Mouse (Mus musculus): ENCODE results near the gene Tnr. TPM values are rescaled to one million over a fixed set of nuclear protein-coding genes. Genes with fewer than 3 reads are reported as not detected.

Tnr gene
- total RNA-seq, 2 experiments from 2014 or later: 138 to 146 TPM

GRCm38 (mm10) chr1:159741237-159742002, 217.9 kb downstream of the Tnr start:
- intact Hi-C loops (cut with DNase I): no loop called here
- no peak overlapping the region for H3K27ac ChIP-seq
- no peak for TF ChIP-seq CTCF (IDR thresholded peaks at IDR 0.05)
- DNase-seq (ENCODE audit: extremely low spot score in 1 of 2, low spot score in 2 of 2): no peak
- no peak overlapping the region for H3K4me3 ChIP-seq

DNA sequence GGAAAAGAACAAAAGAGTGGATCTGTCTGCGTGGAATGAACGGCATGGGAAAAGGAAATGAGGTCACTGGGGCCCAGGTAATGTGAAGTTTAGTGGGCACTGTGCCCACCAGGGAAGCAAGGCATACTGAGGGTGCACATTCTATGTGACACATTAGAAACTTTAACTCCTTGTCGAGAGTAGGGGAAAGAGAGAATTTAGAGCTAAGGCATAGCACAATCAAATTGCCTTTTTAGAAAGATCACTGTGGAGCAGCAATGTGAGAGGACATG, 218.4 kb downstream of the Tnr start:
- DNase-seq (ENCODE audit: extremely low spot score in 1 of 2, low spot score in 2 of 2): no peak
- no peak overlapping the region for H3K4me3 ChIP-seq
- TF ChIP-seq CTCF (IDR thresholded peaks at IDR 0.05): no peak
- no peak overlapping the region for H3K27ac ChIP-seq
- intact Hi-C loops (cut with DNase I): no loop called here

GRCm38 (mm10) chr1:159743744-159744253, 220.2 kb downstream of the Tnr start:
- no peak for DNase-seq (ENCODE audit: extremely low spot score in 1 of 2, low spot score in 2 of 2)
- Histone ChIP-seq H3K4me3 (no peak overlapping the region), H3K27ac (no peak overlapping the region)
- no peak for TF ChIP-seq CTCF (IDR thresholded peaks at IDR 0.05)
- intact Hi-C loops (cut with DNase I): no loop called here

GRCm38 (mm10) chr1:159745311-159745710, 221.7 kb downstream of the Tnr start:
- Histone ChIP-seq H3K4me3 (no peak overlapping the region), H3K27ac (no peak overlapping the region)
- DNase-seq (ENCODE audit: extremely low spot score in 1 of 2, low spot score in 2 of 2): no peak
- no peak for TF ChIP-seq CTCF (IDR thresholded peaks at IDR 0.05)
- intact Hi-C loops (cut with DNase I): no loop called here

GRCm38 (mm10) chr1:159747969-159748368, 224.4 kb downstream of the Tnr start:
- no peak for DNase-seq (ENCODE audit: extremely low spot score in 1 of 2, low spot score in 2 of 2)
- no peak for TF ChIP-seq CTCF (IDR thresholded peaks at IDR 0.05)
- H3K4me3 ChIP-seq: no peak overlapping the region
- no peak overlapping the region for H3K27ac ChIP-seq
- intact Hi-C loops (cut with DNase I): no loop called here

DNA sequence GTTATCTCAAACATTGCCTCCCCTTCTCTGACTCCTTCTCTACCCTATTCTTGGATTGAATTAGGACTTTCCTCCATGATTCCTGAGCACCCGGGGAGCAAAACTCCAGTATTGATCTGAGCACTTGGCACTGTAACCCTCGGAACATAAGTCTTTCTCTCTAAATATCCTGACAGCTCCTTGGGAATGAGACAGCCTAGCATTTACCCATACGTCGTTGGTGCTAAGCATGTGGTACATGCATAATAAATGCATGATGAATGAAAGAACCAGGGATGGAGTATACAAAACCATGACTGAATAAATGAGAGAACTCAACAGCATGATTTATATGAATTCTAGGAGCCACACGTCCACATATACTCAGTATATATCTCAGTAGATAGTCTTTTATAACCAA, 226.8 kb downstream of the Tnr start:
- Histone ChIP-seq H3K4me3 (no peak overlapping the region), H3K27ac (no peak overlapping the region)
- DNase-seq (ENCODE audit: extremely low spot score in 1 of 2, low spot score in 2 of 2): no peak
- TF ChIP-seq CTCF (IDR thresholded peaks at IDR 0.05): no peak
- intact Hi-C loops (cut with DNase I): no loop called here

- intact Hi-C loops (cut with DNase I): no loop called here
- no peak for TF ChIP-seq CTCF (IDR thresholded peaks at IDR 0.05)
- no peak overlapping the region for H3K4me3 ChIP-seq
- DNase-seq (ENCODE audit: extremely low spot score in 1 of 2, low spot score in 2 of 2): no peak
- no peak overlapping the region for H3K27ac ChIP-seq
These were observed 227.3 kb downstream of the Tnr start for GRCm38 (mm10) chr1:159750876-159751275.

GRCm38 (mm10) chr1:159760970-159761369, 237.4 kb downstream of the Tnr start:
- no peak for DNase-seq (ENCODE audit: extremely low spot score in 1 of 2, low spot score in 2 of 2)
- no peak for TF ChIP-seq CTCF (IDR thresholded peaks at IDR 0.05)
- no peak overlapping the region for H3K27ac ChIP-seq

GRCm38 (mm10) chr1:159763901-159764300, 240.3 kb downstream of the Tnr start:
- Histone ChIP-seq H3K4me3 (no peak overlapping the region), H3K27ac (no peak overlapping the region)
- intact Hi-C loops (cut with DNase I): no loop called here
- DNase-seq (ENCODE audit: extremely low spot score in 1 of 2, low spot score in 2 of 2): no peak
- no peak for TF ChIP-seq CTCF (IDR thresholded peaks at IDR 0.05)

More at GRCm38 (mm10) chr1:159760970-159761369, 237.4 kb downstream of the Tnr start:
- no peak overlapping the region for H3K4me3 ChIP-seq
- intact Hi-C loops (cut with DNase I): no loop called here

GRCm38 (mm10) chr1:159764897-159765296, 241.3 kb downstream of the Tnr start:
- intact Hi-C loops (cut with DNase I): no loop called here

DNA sequence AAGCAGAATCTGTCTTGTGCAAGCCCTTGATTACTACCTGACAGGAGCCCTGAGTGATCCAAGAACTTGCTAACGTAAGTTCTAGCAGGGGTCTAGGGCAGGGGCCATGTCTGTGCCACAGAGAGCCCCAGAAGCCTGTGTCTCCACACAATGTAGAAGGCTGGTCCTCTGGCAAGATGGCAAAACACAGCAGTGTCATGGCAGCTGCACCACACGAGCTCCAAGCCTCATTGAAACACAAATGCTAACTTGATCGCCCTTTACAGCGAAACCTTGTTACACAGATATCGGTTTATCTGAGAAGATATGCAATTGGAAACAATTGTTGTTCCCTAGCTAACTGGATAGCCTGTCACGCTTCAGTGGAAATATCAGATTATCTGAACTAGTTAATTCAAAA, 246.4 kb downstream of the Tnr start:
- DNase-seq (ENCODE audit: extremely low spot score in 1 of 2, low spot score in 2 of 2): no peak
- no peak for TF ChIP-seq CTCF (IDR thresholded peaks at IDR 0.05)
- Histone ChIP-seq H3K4me3 (no peak overlapping the region), H3K27ac (no peak overlapping the region)
- intact Hi-C loops (cut with DNase I): loop anchor here (5.0 kb wide), 3 partner anchors 53 to 117 kb away; no protein-coding TSS in a partner anchor

More at GRCm38 (mm10) chr1:159764897-159765296, 241.3 kb downstream of the Tnr start:
- no peak for TF ChIP-seq CTCF (IDR thresholded peaks at IDR 0.05)
- no peak overlapping the region for H3K4me3 ChIP-seq
- no peak for DNase-seq (ENCODE audit: extremely low spot score in 1 of 2, low spot score in 2 of 2)
- H3K27ac ChIP-seq: no peak overlapping the region

DNA sequence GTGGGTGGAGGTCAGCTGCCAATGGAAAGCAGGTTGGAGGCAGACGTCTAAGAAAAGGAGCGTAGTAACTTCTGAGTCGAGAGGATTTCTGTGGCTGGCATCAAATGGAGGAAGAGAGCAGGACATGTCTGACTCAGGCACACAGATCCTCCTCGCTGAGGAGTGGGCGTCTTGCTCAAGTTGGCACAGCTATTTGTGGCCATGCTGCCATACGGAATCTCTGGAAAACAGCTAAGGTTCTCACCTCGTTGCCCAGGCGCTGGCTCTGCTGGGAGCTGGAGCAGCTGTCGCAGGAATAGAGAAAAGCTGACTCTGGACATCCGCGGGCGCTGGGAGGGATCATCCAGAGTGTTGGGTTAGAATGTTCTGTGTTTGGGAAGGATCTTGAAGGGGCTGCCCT, 250.1 kb downstream of the Tnr start:
- Histone ChIP-seq H3K4me3 (no peak overlapping the region), H3K27ac (peak overlapping the region; percentile 22)
- no peak for TF ChIP-seq CTCF (IDR thresholded peaks at IDR 0.05)
- intact Hi-C loops (cut with DNase I): loop anchor here (1.0 to 5.0 kb wide), 4 partner anchors 56 to 114 kb away; no protein-coding TSS in a partner anchor
- peak; percentile 51 to 71 for DNase-seq (ENCODE audit: extremely low spot score in 1 of 2, low spot score in 2 of 2)

- no peak for TF ChIP-seq CTCF (IDR thresholded peaks at IDR 0.05)
- DNase-seq (ENCODE audit: extremely low spot score in 1 of 2, low spot score in 2 of 2): no peak
- no peak overlapping the region for H3K4me3 ChIP-seq
- no peak overlapping the region for H3K27ac ChIP-seq
- intact Hi-C loops (cut with DNase I): no loop called here
These were observed 251.6 kb downstream of the Tnr start for GRCm38 (mm10) chr1:159775168-159775567.
